Mouse (Mus musculus) C2C12 (cell line): ENCODE measurements around the gene Tnnt2. TPM values are rescaled to one million over a fixed set of nuclear protein-coding genes. Genes with fewer than 3 reads are reported as not detected.
A peak's percentile ranks its signal among the peaks of the same experiment; 100 is the strongest.

Experiments
- H3K27me3 ChIP-seq: one replicate; pipeline ENCODE4 v1.6.1; 2011; ENCODE audit not compliant: control insufficient read depth, insufficient read depth, insufficient read length
- H3K36me3 ChIP-seq: one replicate; pipeline ENCODE4 v1.6.1; 2011; ENCODE audit not compliant: control insufficient read depth, insufficient read depth
- H3K4me3 ChIP-seq: one replicate; pipeline ENCODE4 v1.5.1; 2011; ENCODE audit warnings: mild to moderate bottlenecking, control low read depth; ENCODE audit not compliant: poor library complexity, insufficient read depth, severe bottlenecking
- H3K79me2 ChIP-seq: one replicate; pipeline ENCODE4 v1.6.1; 2011; ENCODE audit not compliant: control insufficient read depth, insufficient read depth
- H3K79me3 ChIP-seq: one replicate; pipeline ENCODE4 v1.6.1; 2011; ENCODE audit warnings: low read depth, control low read depth
- H3ac ChIP-seq: one replicate; pipeline ENCODE3; 2011; ENCODE audit warnings: low read depth; ENCODE audit not compliant: control insufficient read depth, insufficient read length
- CEBPB ChIP-seq: IDR thresholded peaks from one replicate; pipeline ENCODE4 v1.6.1; 2011; ENCODE audit warnings: low read depth, mild to moderate bottlenecking, control low read depth, moderate library complexity
- CTCF ChIP-seq: IDR thresholded peaks from one replicate; pipeline ENCODE4 v1.5.1; 2011; ENCODE audit not compliant: control insufficient read depth, insufficient read depth, insufficient read length
- FOSL1 ChIP-seq: IDR thresholded peaks from one replicate; pipeline ENCODE4 v1.8.0; 2011; ENCODE audit warnings: mild to moderate bottlenecking, low read length; ENCODE audit not compliant: poor library complexity, insufficient read depth, severe bottlenecking
- MAX ChIP-seq: IDR thresholded peaks from one replicate; pipeline ENCODE4 v1.6.1; 2011; ENCODE audit warnings: mild to moderate bottlenecking, control low read depth
- MYOD1 ChIP-seq: IDR thresholded peaks from one replicate; pipeline ENCODE4 v1.6.1; 2011; ENCODE audit warnings: low read depth; ENCODE audit not compliant: control insufficient read depth, insufficient read length
- MYOG ChIP-seq: IDR thresholded peaks from one replicate; pipeline ENCODE4 v1.6.1; 2011; ENCODE audit not compliant: control insufficient read depth, insufficient read length; ENCODE audit errors: extremely low read depth
- USF1 ChIP-seq: IDR thresholded peaks from one replicate; pipeline ENCODE4 v1.6.1; 2011; ENCODE audit warnings: low read depth, mild to moderate bottlenecking, control low read depth, moderate library complexity
- polyA plus RNA-seq: library from polyadenylated mRNA; unstranded; fragments of >200 nt; fragmentation: generic; extraction: Trizol; gene quantifications from one replicate; pipeline ENCODE4 v1.2.1, GENCODE M21; 2012; ENCODE audit warnings: missing spikeins

Gene Tnnt2
- polyA plus RNA-seq, 1 experiment, result 167 TPM

GRCm38 (mm10) chr1:135847611-135848351 is 11.6 kb downstream of the Tnnt2 start:
- peak overlapping the region; percentile 42 for H3ac ChIP-seq
- H3K4me3 ChIP-seq, result peak overlapping the region; percentile 28
- peaks cover 50% of the 10 kb centered on the region for H3K79me3 ChIP-seq
- peaks cover 92% of the 10 kb centered on the region for H3K79me2 ChIP-seq
- no peak for TF ChIP-seq FOSL1
- TF ChIP-seq CEBPB, result no peak
- TF ChIP-seq MYOG, result no peak
- TF ChIP-seq CTCF, result no peak
- TF ChIP-seq USF1, result no peak
- no peak for TF ChIP-seq MAX
- TF ChIP-seq MYOD1, result no peak
- no peaks in the 10 kb centered on the region for H3K27me3 ChIP-seq
- H3K36me3 ChIP-seq, result peaks cover 45% of the 10 kb centered on the region

DNA sequence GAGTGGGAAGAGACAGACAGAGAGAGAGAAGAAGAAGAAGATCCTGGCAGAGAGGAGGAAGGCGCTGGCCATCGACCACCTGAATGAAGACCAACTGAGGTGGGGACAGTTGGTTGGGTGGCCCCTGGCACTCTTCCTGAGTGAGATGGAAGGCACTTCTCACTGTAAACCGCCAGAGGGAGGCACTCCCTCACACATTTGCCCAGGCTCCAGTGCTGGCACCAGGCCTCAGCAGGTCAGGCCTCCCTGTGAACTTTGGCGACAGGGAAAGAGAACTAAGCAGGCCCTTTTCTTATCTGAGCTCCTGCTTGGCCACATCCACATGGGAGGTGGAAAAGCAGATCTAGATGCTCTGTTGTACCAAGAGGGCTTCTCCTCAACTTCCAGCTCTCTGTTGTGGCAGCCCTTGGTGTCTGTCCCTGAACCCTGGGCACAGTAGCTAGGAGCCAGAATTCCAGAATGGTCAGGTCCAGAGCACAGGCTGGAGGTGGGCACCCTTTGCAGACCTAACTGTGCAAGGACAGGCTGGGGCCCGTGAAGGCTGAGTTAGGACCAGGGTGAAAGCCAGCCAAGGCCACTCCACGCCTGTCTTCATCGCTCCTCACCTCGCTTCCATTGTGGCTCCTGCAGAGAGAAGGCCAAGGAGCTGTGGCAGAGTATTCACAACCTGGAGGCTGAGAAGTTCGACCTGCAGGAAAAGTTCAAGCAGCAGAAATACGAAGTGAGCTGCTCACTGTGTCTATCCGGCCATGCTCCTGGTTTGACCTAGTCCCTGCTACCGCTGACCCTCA is 14.8 kb downstream of the Tnnt2 start:
- peaks cover 33% of the 10 kb centered on the region for H3K79me3 ChIP-seq
- TF ChIP-seq CTCF, result peak; percentile 53
- no peak for TF ChIP-seq MYOD1
- peaks cover 54% of the 10 kb centered on the region for H3K36me3 ChIP-seq
- peak overlapping the region; percentile 51 for H3ac ChIP-seq
- no peaks in the 10 kb centered on the region for H3K27me3 ChIP-seq
- H3K4me3 ChIP-seq, result no peak overlapping the region
- peaks cover 68% of the 10 kb centered on the region for H3K79me2 ChIP-seq

GRCm38 (mm10) chr1:135852044-135852756 is 16.0 kb downstream of the Tnnt2 start:
- Histone ChIP-seq H3K4me3 (no peak overlapping the region), H3K27me3 (no peaks in the 10 kb centered on the region), H3K79me3 (peaks cover 22% of the 10 kb centered on the region), H3K79me2 (peaks cover 55% of the 10 kb centered on the region), H3K36me3 (peaks cover 54% of the 10 kb centered on the region), H3ac (peak overlapping the region; percentile 48)
- TF ChIP-seq MAX, result peak; percentile 91
- TF ChIP-seq MYOD1, result peak; percentile 61
- TF ChIP-seq MYOG, result no peak

GRCm38 (mm10) chr1:135853200-135853599 is 17.0 kb downstream of the Tnnt2 start:
- no peak for TF ChIP-seq CTCF
- no peak for TF ChIP-seq FOSL1
- TF ChIP-seq MYOG, result no peak
- TF ChIP-seq MYOD1, result no peak
- TF ChIP-seq CEBPB, result no peak
- no peak for TF ChIP-seq MAX
- no peak for TF ChIP-seq USF1
- Histone ChIP-seq H3ac (no peak overlapping the region), H3K27me3 (no peaks in the 10 kb centered on the region), H3K4me3 (no peak overlapping the region), H3K36me3 (peaks cover 46% of the 10 kb centered on the region), H3K79me3 (peaks cover 13% of the 10 kb centered on the region), H3K79me2 (peaks cover 45% of the 10 kb centered on the region)

DNA sequence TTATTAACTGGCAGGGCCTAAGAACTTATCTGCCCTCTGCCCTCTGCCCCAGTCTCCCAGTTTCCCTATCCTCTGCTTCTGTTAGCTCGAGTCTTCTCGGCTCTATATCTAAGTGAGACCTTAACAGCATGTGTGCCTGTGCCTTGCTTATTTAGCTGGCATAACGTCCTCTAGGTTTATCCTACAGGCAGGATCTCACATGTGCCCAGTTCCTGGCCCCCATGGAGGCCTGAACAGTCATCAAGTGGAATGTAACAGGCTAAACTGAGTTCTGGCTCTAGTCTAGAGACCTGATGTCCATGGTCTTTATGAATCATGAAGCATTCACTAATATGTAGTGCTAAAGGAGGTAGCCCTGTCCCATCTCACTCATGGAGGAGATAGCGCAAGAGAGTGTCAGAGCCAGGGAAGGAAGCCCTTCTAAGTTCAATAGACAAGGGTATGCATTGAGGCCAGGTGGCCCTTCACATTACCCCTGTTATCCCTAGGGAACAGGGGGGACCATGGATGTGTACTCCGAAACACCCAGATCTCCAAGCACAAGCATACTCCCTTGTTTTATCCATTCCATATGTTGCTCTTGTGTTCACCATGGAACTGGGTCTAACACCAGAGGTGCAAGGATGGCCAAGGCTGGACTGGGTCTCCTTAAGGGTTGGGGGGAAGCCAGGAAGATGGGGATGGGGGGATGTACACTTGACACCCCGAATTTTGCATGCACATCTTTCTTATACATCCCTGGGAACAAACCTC is 18.6 kb downstream of the Tnnt2 start:
- Histone ChIP-seq H3K79me2 (peaks cover 30% of the 10 kb centered on the region), H3K27me3 (no peaks in the 10 kb centered on the region), H3ac (no peak overlapping the region), H3K4me3 (no peak overlapping the region), H3K36me3 (peaks cover 31% of the 10 kb centered on the region), H3K79me3 (no peaks in the 10 kb centered on the region)
- TF ChIP-seq MAX (no peak), USF1 (no peak), MYOD1 (no peak), CTCF (no peak), FOSL1 (no peak), MYOG (no peak), CEBPB (no peak)
